Mouse (Mus musculus) ovary, postnatal 10 days (tissue): ENCODE results near the gene Adgrg1.
"Not testable (repeated sequence)": the region's sequence is repeated elsewhere in the genome, so short reads cannot be mapped to it uniquely, and the experiment has no call there.

Source experiments
- DNase-seq: peaks from one replicate; pipeline ENCODE4 v3.0.0; 2022; ENCODE audit warnings: low spot score

The Adgrg1 gene

DNA sequence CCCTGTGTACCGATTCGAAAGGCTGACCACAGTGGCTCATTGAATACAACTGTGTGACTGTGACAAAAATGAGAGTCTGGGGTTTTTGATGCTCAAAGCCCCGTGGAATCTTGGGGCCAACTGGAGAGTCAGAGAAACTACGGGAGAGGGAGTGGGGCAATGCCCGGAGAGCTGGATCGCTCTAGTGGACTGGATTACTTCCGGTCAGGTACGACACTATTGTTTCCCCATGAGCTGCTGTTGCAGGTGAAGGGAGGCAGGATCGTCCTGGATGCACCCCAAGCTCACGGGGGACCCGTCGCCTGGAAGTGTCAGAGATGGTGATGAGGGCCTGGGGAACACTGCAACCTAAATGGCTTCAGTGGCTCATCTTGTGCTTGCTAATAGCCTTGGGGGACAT, 21.5 kb downstream of the Adgrg1 start:
- DNase-seq: no peak

DNA sequence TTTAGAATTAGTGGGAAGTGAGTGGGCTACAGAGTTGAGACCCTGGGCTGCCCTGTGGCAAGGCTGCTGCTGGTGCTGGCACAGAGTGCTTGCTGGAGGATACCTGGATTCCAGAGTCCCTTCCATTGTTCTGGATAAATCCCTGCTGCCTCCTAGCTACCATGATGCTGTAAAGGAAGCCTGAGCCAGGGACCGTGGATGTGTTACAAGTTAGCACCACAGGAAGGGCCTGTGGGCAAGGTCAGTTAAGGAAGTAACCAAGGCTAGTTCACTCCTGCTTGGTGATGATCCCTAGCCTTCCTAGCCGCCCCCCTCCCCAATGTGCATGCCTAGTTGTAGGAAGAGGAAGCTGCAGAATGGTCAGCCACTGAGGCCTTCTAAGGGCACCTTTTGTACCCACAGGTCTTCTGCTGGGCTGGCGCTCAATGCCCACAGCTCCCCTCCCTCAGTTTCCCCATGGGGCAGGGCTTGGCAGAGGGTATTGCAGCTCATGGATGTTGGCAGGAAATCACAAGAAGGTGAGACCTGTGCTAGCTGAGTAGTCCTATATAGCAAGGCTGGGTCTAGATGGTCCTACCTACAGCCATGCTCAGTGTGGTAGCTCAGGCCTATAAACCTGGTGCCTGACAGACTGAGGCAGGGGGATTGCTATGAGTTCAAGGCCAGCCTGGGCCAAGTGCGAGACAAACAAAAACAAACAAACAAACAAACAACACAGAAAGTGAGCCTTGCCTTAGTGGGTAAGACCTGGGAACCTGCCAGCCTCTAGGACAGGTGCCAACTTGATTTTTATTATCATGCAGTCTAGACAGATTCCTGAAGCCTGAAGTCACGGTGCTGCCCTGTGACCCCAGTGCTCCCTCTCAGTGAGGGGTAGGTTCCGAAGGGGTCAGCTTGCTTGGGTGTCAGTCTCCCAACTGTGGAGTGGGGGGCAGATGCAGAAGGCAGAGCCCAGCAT, 22.6 kb downstream of the Adgrg1 start:
- DNase-seq: no peak

DNA sequence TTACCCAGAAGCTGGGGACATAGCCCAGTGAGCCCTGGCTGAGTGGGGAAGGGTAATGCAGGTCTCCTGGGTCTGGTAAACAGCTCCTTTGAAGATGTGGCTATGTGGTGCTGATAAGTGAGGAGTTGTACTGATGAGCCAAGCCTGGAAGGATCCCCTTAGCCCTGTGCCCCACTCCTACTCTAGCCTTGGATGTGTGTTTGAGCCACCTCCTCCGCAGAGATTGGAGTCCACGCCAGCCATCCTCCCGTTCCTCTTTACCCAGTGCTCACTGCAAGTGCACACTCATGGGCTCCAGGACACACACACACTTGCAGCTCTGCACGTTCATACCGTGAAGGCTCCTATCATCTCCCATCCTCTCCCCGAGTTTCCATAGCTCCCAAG, 23.3 kb downstream of the Adgrg1 start:
- DNase-seq: no peak

DNA sequence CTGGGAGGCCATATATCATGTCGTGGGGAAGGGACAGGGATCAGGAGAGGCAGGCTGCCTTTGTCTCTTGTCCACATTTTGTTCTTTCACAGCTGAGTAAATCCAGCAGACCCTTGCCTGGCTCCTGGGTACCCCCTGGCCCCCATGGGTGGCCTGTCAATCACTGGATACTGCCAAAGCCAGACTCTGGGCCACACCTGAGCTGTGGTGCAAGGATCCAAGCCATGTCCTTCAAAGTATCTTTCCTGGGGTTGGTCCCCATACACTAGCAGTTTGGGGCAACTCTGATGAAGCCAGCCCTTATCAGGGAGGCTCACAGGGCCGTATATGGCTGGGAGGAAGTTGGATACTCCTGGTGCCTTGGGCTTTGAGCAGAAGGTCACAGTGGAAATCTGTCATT, 23.9 kb downstream of the Adgrg1 start:
- DNase-seq: no peak

DNA sequence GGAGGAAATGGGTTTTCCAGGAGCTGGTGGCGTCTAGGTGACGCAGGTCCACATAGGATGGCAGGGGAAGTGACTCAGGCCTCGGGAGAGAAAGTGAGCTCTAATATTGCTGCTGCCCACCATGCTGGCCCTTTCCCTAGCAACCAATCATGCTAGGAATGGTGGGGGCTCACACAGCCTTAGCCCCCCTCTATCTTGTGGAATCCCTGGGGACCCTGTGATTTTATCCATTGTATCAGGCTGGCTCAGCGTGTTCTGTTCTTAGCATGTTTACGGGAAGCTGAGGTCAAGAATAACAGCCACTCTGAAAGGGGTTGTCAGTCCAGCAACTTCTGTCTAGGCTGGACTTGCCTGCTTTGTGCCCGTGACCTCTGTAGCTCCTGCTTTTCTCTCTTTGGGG, 24.5 kb downstream of the Adgrg1 start:
- no peak for DNase-seq

DNA sequence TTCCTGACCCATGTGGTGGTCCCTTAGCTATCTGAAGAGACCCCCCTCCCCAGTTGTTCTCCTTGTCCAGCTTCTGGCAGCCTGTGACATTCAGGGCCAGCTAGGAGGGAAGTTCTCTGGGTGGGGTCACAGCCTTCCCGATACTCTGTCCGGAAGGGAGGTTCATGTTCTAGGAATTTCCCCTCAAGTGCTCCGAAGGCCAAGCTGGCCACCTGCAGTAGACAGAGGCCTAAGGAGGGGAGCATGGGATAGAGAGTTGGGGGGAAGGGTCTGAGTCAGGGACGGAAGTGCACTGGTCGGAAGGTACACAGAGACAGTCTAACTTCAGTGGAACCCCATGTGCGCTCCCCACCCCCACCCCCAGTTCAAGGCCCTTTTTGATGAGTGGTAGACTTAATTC, 25.4 kb downstream of the Adgrg1 start:
- no peak for DNase-seq

DNA sequence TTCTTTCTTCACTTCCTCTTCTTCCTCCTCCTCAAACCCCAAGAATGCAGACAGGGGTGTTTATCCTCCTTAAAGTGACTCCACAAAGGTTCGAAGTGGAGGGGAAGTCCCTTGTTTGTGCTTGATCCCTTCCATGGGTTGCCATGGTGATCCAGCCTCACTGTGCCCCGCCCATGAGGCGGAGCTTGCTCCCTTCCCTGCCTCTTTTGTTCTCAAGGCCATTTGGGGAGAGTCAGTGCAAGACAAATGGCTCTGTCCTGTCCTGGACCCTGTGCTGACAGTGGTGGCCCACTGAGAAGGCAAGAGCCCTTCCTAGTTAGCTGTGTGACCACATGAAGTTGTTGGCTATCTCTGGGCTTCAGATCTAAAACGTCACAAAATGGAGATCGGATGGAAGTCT, 26.1 kb downstream of the Adgrg1 start:
- DNase-seq: no peak

DNA sequence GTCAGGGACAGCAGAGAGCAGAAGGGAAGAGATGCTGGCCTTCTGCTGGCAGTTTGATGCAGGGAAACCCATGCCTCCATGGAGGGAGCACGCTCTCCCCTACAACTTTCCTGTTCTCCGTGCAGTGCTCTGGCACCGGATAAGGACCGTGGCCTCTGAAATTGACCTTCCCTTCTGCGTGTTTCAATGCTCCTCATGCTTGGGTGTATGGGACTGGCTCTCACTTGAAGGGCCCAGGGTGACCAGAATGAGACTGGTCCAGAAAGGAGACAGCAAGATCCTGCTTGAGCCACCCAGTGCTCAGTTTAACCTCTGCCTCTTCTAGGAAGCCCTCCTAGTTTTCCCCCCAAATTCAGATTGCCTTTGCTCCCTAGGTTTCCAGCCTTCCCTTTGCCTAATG, 26.6 kb downstream of the Adgrg1 start:
- DNase-seq: no peak

DNA sequence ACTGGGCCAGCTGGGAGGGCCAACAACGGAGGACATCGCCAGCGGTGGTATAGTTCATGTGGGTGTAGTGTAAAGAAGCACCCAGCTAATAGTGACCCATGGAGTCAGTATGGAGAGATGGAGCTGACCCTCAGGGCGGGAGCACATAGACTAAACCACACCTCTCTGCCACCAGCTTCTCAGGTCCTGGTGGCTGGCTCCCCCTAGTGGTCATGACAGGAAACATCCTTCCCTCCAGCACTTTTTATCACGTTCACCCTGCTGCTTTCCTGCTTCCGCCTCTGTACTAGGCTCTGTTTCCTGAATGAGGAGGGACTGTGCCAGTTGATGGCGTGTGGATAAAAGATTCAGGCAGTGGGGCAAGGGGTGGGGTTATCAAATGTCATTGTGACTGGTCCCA, 27.1 kb downstream of the Adgrg1 start:
- DNase-seq: no peak

DNA sequence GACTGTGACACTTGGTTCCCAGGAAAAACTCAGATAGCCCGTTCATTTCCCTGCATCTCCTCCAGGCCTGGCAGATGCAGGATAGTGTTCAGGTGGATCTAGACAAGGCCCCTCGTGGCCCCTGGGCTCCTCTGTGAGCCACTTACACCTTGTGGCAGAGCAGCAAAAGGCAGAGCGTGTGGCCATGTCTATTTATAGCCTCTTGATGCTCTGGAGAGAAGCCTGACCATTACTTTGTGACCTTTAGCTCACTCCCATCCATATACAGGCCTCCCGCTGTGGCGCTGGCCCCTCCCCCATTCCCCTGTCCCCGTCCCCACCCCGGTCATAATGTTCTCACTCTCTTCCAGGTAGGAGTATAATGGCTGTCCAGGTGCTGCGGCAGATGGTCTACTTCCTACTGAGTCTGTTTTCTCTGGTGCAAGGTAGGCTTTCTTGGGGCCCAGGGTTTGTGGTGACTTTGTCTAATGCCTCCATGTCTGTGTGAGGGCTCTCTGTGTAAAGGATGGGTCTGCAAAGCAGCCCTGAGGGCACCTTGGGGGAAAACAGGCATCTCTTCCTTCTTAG, 27.6 kb downstream of the Adgrg1 start:
- DNase-seq: no peak

DNA sequence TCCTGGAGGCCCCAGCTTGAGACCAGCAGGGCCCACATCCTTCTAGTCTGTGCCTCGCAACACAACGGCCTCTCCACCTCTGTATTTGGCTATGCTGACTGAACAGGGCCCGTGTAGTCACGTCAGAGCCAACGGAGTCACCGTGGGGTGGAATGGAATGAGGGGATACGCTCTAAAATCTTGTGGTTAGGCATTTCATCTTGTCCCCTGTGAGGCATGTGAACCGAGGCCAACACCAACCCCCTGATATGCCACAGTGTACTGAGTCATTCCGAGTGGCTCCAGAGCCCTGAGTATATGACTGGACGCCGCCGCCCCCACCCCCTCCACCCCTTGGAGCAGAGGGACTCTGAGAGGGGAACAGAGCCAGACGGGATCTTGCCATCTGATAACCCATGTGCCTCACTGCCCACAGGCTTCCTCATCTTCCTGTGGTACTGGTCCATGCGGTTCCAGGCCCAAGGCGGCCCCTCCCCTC, 37.9 kb downstream of the Adgrg1 start:
- no peak for DNase-seq

DNA sequence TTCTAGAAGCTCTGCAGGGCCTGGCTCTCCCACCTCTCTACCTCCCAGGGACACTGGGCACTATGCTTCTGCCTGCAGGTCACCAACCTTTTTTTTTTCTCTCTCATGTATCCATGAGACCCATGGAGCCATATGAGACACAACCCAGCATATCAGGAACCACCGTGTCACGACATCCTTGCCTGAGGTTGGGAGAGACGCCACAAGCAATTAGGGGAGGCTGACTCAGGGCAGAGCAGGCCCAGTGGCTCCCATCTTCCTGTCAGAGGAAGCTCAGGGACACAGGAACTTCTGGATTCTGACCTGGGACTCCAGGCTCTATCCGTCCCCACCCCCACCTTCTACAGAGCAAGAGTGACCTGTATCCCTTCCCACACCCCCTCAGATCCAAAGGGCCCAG, 41.3 kb downstream of the Adgrg1 start:
- DNase-seq: no peak

DNA sequence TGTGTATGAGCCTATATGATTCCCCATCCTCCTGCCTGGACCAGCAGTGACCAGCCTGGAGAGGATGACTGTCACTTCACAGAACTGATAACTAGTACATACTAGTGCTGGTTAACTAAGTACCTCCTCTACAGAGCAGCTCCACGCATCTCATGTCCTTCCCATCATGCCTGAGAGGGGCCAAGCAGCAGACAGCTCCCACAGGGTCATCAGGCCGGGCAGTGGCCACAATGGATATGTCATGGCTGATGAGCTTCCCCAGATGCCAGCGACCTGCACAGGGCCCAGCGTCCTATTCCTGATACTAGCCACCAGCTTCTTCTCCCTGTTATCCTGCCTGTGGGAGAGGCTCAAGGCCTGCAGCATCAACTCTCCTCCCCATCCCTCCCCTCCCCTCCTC, 42.1 kb downstream of the Adgrg1 start:
- DNase-seq: no peak

DNA sequence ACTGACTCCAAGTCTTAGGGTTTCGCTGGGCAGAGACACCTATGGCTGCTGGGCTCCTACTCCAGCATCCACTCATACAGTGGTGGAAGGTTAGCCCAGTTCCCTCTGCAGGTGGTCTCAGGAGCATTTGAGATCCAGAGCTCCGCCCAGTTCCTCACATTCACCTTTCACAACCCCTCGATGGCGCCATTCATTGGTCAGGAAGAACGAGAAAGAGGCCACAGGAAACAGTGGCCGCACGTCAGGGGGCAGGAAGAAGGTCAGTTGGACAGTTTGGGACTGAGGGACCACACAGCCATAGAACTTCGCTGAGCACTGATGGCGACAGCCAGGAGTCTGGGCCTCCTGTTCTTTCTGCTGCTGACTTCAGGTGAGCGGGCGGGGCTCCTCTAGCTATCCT, 42.9 kb downstream of the Adgrg1 start, which contains the start of gene Adgrg3:
Gene Adgrg3 (plus strand): TSS at position 242 of the 400 bp plus-strand sequence.
- DNase-seq: no peak

DNA sequence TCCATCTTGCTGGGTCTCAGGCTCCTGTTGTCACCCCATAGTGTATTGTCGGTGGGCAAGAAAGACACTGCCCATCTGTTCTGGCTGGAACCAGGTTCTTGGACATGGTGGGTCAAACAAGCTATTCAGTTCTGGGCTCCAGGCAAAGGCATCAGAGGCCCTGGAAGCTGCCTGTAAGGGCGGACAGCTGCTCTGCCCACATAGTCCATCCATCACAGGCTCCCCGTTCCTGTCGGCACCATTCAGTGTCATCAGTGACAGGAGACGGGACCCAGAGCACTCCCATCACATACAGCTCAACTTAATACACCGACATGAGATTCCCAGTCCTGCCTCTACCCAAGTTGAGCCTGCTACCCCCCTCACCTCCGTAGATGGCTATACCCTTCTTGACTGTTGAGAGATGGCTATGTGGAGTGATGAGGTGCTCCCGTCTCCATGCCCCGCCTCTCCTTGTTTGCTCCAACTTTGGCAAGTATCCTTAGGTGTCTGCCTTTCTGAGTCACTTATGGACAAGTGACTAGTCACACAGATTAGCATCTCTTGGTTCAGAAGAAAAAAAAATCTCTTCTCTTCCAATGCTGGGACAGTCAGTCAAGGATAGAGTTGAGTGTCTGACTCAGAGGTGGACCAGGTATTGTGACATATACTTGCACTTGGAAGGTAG, 43.6 kb downstream of the Adgrg1 start:
- no peak for DNase-seq

DNA sequence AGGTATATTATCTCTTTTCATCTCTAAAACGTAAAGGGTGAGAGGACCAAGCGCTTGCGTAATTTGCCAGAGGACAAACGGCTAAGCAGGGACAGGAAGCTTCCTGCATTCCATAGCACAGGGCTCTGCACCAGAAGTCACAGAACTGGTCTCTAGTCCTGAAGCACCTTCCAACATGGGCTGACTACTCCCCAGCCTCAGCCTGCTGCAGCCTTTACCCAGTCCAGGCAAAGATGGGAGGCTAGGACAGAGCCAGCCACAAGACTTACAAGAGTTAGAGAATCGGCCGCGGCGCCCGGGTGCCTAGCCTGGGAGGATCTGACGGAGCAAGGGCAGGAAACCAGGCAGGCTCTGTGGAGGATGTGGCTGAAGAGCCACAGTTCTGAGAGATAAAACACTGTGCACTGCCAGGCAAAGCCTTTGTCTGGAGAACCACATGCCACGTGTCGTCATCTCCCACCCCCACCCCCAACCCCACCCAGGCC, 45.8 kb downstream of the Adgrg1 start:
- no peak for DNase-seq

DNA sequence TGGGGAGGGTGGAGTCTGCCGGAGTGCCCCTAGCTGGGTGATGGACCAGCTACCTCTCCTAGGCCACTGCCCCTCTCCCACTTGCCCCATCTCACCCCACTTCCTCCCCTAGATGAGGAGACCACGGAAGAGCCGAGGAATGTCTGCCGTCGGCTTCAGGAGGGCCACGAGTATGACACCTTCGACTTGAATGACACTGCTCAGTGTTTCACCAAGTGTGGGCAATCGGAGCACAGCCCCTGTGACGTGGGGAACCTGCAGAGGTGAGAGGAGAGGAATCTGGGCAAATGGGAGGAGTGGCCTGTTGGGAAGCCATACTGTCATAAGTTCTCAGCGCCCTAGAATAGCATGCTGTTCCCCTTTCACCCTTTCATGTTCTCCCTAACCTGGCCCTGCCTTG, 46.3 kb downstream of the Adgrg1 start:
- no peak for DNase-seq

DNA sequence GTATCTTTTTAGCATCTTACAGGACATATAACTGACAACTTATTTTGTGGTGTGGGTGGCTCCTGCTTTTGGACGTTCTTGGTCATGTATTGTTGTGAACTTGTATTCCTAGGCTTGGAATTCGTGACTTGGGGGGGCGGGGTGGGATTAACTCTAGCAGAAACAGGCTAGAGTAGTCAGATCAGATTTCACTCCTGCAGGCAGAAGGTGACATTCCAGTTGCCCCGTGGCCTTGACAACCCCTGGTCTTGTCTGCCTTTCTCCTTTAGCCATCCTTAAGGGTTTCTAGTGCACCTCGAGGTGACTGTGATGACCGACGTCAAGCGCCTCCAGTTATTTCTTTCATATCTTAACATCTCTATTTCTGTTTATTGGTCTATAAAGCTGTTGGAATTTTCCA, 48.6 kb downstream of the Adgrg1 start:
- no peak for DNase-seq

DNA sequence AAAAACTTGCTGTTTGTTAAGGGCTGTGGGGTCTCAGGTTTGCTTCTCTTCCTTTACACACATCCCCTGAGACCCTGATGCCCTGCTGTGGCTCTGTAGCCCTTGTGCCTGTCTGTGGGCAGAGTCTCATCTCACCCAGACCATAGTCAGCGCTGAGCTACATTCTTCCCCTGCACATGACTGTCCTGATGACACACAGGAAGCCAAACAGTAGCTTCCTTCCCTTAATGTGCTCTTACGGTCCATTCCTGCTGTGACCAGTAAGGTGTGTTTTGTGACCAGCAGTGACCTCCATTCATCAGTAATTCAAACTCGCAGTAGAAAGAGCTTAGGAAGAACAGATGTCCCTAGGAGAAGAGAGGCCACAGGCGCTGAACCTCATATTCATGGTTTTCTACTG, 49.8 kb downstream of the Adgrg1 start:
- no peak for DNase-seq

DNA sequence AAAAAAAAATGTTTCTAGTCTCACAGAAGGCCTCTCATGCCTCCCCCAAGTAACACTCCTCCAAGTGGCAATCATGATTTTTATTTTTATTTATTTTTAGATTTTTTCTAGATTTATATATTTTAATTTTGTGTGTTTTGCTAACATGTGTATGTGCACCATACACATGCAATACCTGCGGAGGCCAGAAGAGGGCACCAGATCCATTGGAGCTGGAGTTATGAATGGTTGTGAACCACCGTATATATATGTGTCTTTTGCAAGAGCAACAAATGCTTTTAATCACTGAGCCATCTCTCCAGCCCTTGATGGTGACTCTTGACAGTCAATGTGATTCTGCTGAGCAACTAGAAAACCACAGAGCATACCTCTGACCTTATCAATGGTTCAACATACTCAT, 50.9 kb downstream of the Adgrg1 start:
- no peak for DNase-seq

DNA sequence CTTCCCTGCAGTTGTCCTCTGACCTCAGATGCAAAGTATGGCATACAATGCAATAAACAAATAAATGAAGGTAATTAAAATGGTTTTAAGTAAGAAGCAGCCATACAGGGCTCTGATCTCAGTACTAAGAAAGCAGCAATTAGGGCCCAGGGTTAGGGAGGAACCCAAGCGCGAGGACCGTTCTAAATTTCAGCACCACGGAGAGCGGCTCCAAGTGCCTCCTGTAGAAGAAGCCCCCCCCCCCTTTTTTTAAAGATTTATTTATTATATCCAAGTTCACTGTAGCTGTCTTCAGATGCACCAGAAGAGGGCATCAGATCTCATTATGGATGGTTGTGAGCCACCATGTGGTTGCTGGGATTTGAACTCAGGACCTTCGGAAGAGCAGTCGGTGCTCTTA, 53.8 kb downstream of the Adgrg1 start:
- DNase-seq: not testable (repeated sequence)

DNA sequence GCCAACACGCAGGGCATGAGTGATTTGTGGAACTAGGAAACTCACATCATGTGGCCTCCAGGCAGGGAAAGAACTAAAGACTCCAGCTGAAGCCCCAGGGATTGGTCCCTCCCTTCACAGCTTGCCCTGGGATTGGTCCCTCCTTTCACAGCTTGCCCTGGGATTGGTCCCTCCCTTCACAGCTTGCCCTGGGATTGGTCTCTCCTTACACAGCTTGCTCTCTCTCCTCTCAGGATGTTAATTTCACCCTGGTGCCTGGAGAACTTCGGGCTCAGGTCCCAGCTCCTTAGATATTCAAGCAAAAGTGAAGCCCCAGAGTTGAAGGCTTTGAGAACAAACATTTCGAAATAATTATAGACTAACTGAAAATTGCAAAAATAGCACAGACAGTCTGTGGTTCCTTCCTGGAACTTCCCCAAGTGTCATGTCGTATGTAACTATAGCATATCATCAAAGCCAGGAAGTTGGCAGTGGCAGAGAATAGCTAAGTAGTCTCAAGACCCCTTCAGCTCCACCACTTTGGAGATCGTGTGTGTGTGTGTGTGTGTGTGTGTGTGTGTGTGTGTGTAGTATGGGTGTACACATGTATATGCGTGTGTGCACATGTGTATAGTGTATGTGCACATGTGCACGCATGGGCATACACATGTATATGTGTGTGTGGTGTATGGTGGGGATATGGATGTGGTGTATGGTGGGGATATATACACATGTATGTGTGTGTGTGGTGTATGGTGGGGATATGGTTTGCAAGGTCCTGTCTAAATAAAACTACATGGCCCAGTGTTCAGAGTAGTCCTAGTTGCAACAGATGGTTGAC, 62.8 kb downstream of the Adgrg1 start:
- no peak for DNase-seq
